Mouse (Mus musculus) forebrain, embryonic 10.5 days (tissue): ENCODE measurements around the gene Pld5. TPM values are rescaled to one million over a fixed set of nuclear protein-coding genes. Genes with fewer than 3 reads are reported as not detected.

Experiments
- DNase-seq: peaks from one replicate; pipeline ENCODE4 v3.0.0-alpha.2; 2017; ENCODE audit warnings: low spot score; ENCODE audit errors: extremely low spot score
- H3K27ac ChIP-seq: fragments of 300-500 bp; sonication (generic); 2 replicates; pipeline ENCODE4 v1.5.1; 2016; ENCODE audit warnings: mild to moderate bottlenecking
- H3K27me3 ChIP-seq: fragments of 300-500 bp; sonication (generic); 2 replicates; pipeline ENCODE4 v1.6.1; 2016; ENCODE audit warnings: mild to moderate bottlenecking; ENCODE audit not compliant: poor library complexity, severe bottlenecking
- H3K36me3 ChIP-seq: fragments of 300-500 bp; sonication (generic); replicated peaks from 2 replicates; pipeline ENCODE4 v1.6.1; 2016; ENCODE audit warnings: mild to moderate bottlenecking, moderate library complexity
- H3K4me1 ChIP-seq: fragments of 300-500 bp; sonication (generic); 2 replicates; pipeline ENCODE4 v1.6.1; 2016
- H3K4me3 ChIP-seq: fragments of 300-500 bp; sonication (generic); 2 replicates; pipeline ENCODE4 v1.5.1; 2016; ENCODE audit warnings: mild to moderate bottlenecking, moderate library complexity
- H3K9me3 ChIP-seq: fragments of 300-500 bp; sonication (generic); 2 replicates; pipeline ENCODE4 v1.6.1; 2016; ENCODE audit warnings: mild to moderate bottlenecking, moderate library complexity
- WGBS: fragments of 180-500 bp; shearing (Covaris S2); methylation state at CpG from one replicate; pipeline ENCODE4 v1.1.7; 2016; 5-methylcytosine and 5-hydroxymethylcytosine counted together
- polyA plus RNA-seq: library from polyadenylated mRNA; unstranded; fragments of >200 nt; fragmentation: Nextera tagmentation; extraction: Ambion mirVana; gene quantifications from 2 replicates; pipeline ENCODE4 v1.2.1, GENCODE M21; 2016

Pld5 gene
- polyA plus RNA-seq, 1 experiment from 2014 or later, result 0.60 TPM

GRCm38 (mm10) chr1:176212922-176213644 is 62.0 kb downstream of the Pld5 start:
- 64% methylated on average over 9 of the region's 9 CpGs for WGBS
- Histone ChIP-seq H3K27ac (peak overlapping the region; percentile 54), H3K27me3 (0 out of 2 replicates have a peak, but pooled peaks cover 3% of the 10 kb centered on the region), H3K4me3 (no peak overlapping the region), H3K4me1 (peaks cover 28% of the 10 kb centered on the region), H3K36me3 (no peaks in the 10 kb centered on the region), H3K9me3 (no peaks in the 10 kb centered on the region)
- no peak for DNase-seq

GRCm38 (mm10) chr1:176210803-176211202 is 64.3 kb downstream of the Pld5 start:
- 93% methylated on average over 1 of the region's 1 CpGs for WGBS
- H3K36me3 ChIP-seq, result no peaks in the 10 kb centered on the region
- H3K9me3 ChIP-seq, result no peaks in the 10 kb centered on the region
- H3K4me1 ChIP-seq, result peaks cover 28% of the 10 kb centered on the region
- H3K4me3 ChIP-seq, result no peak overlapping the region
- no peak for DNase-seq
- 0 out of 2 replicates have a peak, but pooled peaks cover 3% of the 10 kb centered on the region for H3K27me3 ChIP-seq
- no peak overlapping the region for H3K27ac ChIP-seq

- DNase-seq, result no peak
- H3K9me3 ChIP-seq, result no peaks in the 10 kb centered on the region
- H3K4me1 ChIP-seq, result peaks cover 18% of the 10 kb centered on the region
- no peak overlapping the region for H3K27ac ChIP-seq
- H3K36me3 ChIP-seq, result no peaks in the 10 kb centered on the region
- WGBS, result 86% methylated on average over 2 of the region's 2 CpGs
- H3K4me3 ChIP-seq, result no peak overlapping the region
- no peaks in the 10 kb centered on the region for H3K27me3 ChIP-seq
Observed at GRCm38 (mm10) chr1:176208014-176208413, 67.1 kb downstream of the Pld5 start.

- Histone ChIP-seq H3K36me3 (no peaks in the 10 kb centered on the region), H3K4me1 (no peaks in the 10 kb centered on the region), H3K4me3 (no peak overlapping the region), H3K9me3 (no peaks in the 10 kb centered on the region), H3K27ac (no peak overlapping the region), H3K27me3 (no peaks in the 10 kb centered on the region)
- no peak for DNase-seq
- 82% methylated on average over 3 of the region's 3 CpGs for WGBS
Observed at GRCm38 (mm10) chr1:176202360-176202759, 72.8 kb downstream of the Pld5 start.

GRCm38 (mm10) chr1:176197036-176197766 is 77.9 kb downstream of the Pld5 start:
- WGBS, result 94% methylated on average over 6 of the region's 6 CpGs
- no peak overlapping the region for H3K27ac ChIP-seq
- no peak overlapping the region for H3K4me3 ChIP-seq
- peaks cover 8% of the 10 kb centered on the region for H3K4me1 ChIP-seq
- no peaks in the 10 kb centered on the region for H3K27me3 ChIP-seq
- no peak for DNase-seq
- H3K36me3 ChIP-seq, result no peaks in the 10 kb centered on the region
- no peaks in the 10 kb centered on the region for H3K9me3 ChIP-seq

GRCm38 (mm10) chr1:176196341-176196740 is 78.8 kb downstream of the Pld5 start:
- Histone ChIP-seq H3K27me3 (no peaks in the 10 kb centered on the region), H3K36me3 (no peaks in the 10 kb centered on the region), H3K4me1 (peaks cover 8% of the 10 kb centered on the region), H3K9me3 (no peaks in the 10 kb centered on the region), H3K4me3 (no peak overlapping the region), H3K27ac (no peak overlapping the region)
- WGBS, result 93% methylated on average over 4 of the region's 4 CpGs
- no peak for DNase-seq

GRCm38 (mm10) chr1:176194727-176195126 is 80.4 kb downstream of the Pld5 start:
- H3K36me3 ChIP-seq, result no peaks in the 10 kb centered on the region
- WGBS, result 87% methylated on average over 2 of the region's 2 CpGs
- no peaks in the 10 kb centered on the region for H3K27me3 ChIP-seq
- H3K27ac ChIP-seq, result no peak overlapping the region
- no peak for DNase-seq
- no peaks in the 10 kb centered on the region for H3K9me3 ChIP-seq
- no peak overlapping the region for H3K4me3 ChIP-seq
- peaks cover 8% of the 10 kb centered on the region for H3K4me1 ChIP-seq

- Histone ChIP-seq H3K27ac (no peak overlapping the region), H3K36me3 (no peaks in the 10 kb centered on the region), H3K9me3 (no peaks in the 10 kb centered on the region), H3K4me3 (no peak overlapping the region), H3K27me3 (no peaks in the 10 kb centered on the region), H3K4me1 (no peaks in the 10 kb centered on the region)
- no peak for DNase-seq
- WGBS, result 86% methylated on average over 6 of the region's 6 CpGs
Observed at GRCm38 (mm10) chr1:176183991-176184390, 91.1 kb downstream of the Pld5 start.

GRCm38 (mm10) chr1:176174971-176175370 is 100.1 kb downstream of the Pld5 start:
- no peak for DNase-seq
- no peaks in the 10 kb centered on the region for H3K27me3 ChIP-seq
- 84% methylated on average over 1 of the region's 1 CpGs for WGBS
- H3K4me3 ChIP-seq, result no peak overlapping the region
- H3K4me1 ChIP-seq, result no peaks in the 10 kb centered on the region
- H3K36me3 ChIP-seq, result no peaks in the 10 kb centered on the region
- H3K27ac ChIP-seq, result no peak overlapping the region
- H3K9me3 ChIP-seq, result no peaks in the 10 kb centered on the region

GRCm38 (mm10) chr1:176167784-176168183 is 107.3 kb downstream of the Pld5 start:
- no peaks in the 10 kb centered on the region for H3K36me3 ChIP-seq
- no peak overlapping the region for H3K27ac ChIP-seq
- H3K4me1 ChIP-seq, result peaks cover 10% of the 10 kb centered on the region
- no peak overlapping the region for H3K4me3 ChIP-seq
- DNase-seq, result no peak
- 61% methylated on average over 5 of the region's 5 CpGs for WGBS
- no peaks in the 10 kb centered on the region for H3K27me3 ChIP-seq
- H3K9me3 ChIP-seq, result no peaks in the 10 kb centered on the region

- DNase-seq, result no peak
- Histone ChIP-seq H3K9me3 (no peaks in the 10 kb centered on the region), H3K27ac (no peak overlapping the region), H3K36me3 (no peaks in the 10 kb centered on the region), H3K4me1 (peaks cover 10% of the 10 kb centered on the region), H3K4me3 (no peak overlapping the region), H3K27me3 (no peaks in the 10 kb centered on the region)
- WGBS, result 85% methylated on average over 2 of the region's 2 CpGs
Observed at GRCm38 (mm10) chr1:176167114-176167513, 108.0 kb downstream of the Pld5 start.

GRCm38 (mm10) chr1:176145306-176145705 is 129.8 kb downstream of the Pld5 start:
- no peaks in the 10 kb centered on the region for H3K27me3 ChIP-seq
- peaks cover 16% of the 10 kb centered on the region; the same call in 1 of the 2 replicates for H3K9me3 ChIP-seq
- no peak for DNase-seq
- H3K4me1 ChIP-seq, result no peaks in the 10 kb centered on the region
- H3K27ac ChIP-seq, result no peak overlapping the region
- H3K36me3 ChIP-seq, result no peaks in the 10 kb centered on the region
- WGBS, result 94% methylated on average over 6 of the region's 6 CpGs
- H3K4me3 ChIP-seq, result no peak overlapping the region

- H3K36me3 ChIP-seq, result no peaks in the 10 kb centered on the region
- no peaks in the 10 kb centered on the region for H3K9me3 ChIP-seq
- WGBS, result 94% methylated on average over 8 of the region's 8 CpGs
- no peaks in the 10 kb centered on the region for H3K4me1 ChIP-seq
- DNase-seq, result no peak
- H3K4me3 ChIP-seq, result no peak overlapping the region
- no peak overlapping the region for H3K27ac ChIP-seq
- no peaks in the 10 kb centered on the region for H3K27me3 ChIP-seq
Observed at GRCm38 (mm10) chr1:176134379-176134778, 140.7 kb downstream of the Pld5 start.
